Mouse (Mus musculus) cerebellum, adult (tissue): ENCODE measurements at regions not wholly inside any gene's neighbourhood (a gene's known extent, or its start where the extent isn't known, plus 50 kb on each side); places are given as distances from the start of the nearest gene placed in this dataset.

Source experiments
- ATAC-seq: cut with Nextera tagmentation; 2 replicates; pipeline ENCODE4 v1.9.2; 2017; ENCODE audit warnings: mild to moderate bottlenecking, moderate library complexity, mixed read lengths; ENCODE audit not compliant: insufficient number of reproducible peaks, low FRiP score, low TSS enrichment

DNA sequence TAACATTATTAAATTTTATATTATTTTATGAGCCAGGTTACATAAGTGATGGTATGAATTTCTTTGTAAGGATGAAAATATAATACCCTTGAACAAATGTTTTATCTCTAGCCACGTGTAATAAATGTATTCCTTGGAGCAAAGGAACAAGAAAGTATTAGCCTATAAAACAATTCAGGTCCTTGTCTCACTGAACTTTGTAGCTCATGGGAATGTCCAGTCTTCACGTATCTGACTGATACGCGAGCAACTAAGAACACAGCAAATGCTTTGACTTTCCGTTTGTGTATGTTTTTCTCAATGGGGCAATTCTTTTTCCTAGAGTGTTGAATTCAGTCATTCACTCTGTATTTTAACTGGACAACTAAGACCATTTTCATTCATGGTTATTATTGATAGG, 216.9 kb upstream of the Mettl25 start:
- no peak for ATAC-seq

DNA sequence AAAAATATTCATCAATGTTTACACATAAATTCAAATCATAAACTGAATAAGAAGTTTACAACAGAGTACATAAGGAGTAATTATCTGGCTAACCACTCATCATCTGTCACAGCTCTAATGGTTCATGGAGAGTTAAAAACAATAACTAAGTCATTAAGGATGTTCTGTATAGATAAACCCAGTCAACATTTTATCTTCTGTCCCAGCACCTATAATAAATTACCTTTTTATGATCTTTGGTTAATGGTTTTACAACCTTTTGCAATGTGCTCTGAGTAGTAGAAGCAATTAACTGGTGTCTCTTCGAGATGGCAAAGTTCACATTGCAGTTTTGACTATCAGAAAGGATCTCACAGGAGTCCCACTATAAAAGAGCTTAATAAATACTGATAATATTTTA, 197.3 kb upstream of the Mettl25 start:
- no peak for ATAC-seq

DNA sequence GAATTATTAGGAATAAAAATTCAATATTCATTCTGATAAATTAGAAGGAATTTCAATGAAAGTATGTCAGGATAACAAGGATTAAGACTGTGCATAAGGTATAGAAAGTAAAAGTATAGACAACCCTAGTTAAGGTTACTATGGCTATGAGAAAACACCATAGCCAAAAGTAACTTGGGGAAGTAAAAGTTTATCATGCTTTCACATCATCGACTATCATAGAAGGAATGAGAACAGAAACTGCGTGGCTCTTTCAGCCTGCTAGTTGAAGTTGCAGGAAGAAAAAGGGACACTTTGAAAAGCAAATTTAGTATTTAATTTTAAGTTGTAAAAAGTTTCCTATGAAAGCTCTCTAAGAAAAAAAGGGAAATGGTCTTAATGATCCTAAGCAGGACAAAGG, 196.9 kb upstream of the Mettl25 start:
- no peak for ATAC-seq

DNA sequence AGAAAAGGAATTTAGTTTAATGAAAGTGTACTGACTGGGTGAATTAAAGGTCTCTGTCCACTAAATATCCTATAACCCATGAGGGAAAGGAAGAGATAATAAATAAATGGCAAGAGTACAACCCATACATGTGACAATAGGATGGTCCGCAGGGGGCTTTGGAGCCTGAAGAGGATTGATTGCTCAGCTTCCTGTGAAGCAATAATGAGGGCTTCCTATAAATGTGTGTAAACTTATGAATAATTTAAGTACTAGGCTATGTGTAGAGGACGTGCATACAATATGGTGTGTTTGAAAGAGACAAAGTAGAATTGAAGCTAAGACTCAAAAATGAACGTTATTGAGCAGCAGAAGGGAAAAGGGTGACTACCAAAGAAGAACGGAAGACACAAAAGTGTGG, 192.2 kb upstream of the Mettl25 start:
- no peak for ATAC-seq

DNA sequence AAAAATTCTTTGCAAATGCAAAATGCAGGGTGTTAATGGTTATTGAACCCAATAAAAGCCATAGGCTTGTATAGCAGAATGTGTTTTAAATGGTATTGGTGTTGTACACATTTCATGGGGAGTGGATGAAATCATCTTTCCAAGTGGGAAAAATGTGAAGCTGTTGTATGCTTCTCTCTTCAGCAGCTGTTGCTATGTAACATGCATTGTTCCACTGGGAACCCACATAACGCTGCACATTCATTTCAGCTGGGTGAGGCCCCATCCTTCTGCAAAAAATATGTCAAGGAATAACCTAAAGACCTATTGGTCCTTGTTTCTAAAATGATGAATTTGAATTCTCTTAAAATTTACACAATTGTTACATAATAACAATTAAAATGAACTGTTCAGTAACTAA, 183.5 kb upstream of the Mettl25 start:
- ATAC-seq = no peak

DNA sequence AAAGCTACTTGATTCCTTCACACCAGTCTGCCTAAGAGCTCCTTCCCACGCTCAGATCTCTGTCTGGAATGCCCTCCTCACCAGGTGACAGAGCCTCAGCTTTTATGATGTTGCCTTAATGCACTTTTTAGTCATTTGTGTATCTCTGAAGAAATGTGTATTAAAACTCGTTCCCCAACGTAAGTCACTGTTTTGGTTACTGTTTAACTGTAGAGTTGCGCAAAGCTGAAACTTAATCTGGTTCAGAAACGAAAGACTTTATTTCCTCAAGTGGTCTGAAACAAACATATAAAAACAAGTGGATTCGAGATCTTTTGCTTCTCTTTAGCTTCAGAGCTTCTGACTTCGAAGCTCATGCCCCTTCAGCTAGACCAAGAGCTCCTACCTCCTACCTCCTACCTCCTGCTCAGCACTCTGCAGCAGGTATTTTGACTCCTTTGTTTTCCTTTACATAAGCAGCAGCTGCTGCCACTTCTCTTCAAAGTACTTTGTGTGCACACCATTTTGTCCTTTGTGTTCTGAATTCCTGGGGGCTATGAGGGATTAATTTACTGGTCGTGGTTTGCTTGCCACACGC, 182.5 kb upstream of the Mettl25 start:
- no peak for ATAC-seq

DNA sequence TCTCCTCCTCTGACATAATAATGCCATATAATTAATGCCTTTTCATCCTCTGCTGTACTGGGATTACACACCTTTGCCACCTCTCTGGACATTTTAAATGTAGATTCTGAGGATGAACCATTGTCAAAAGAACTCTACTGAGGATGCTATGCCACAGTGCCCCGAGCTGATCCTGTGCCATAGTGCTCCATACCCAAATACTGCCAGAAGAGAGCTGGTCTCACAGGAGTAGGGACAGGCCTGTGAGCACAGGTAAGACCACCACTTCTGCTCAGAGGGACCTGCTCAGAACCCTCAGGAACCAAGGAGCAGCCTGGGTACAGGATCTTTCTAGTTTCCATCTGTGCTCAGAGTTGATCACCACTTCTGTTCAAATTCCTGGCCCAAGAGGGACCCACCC, 174.8 kb upstream of the Mettl25 start:
- ATAC-seq = no peak

DNA sequence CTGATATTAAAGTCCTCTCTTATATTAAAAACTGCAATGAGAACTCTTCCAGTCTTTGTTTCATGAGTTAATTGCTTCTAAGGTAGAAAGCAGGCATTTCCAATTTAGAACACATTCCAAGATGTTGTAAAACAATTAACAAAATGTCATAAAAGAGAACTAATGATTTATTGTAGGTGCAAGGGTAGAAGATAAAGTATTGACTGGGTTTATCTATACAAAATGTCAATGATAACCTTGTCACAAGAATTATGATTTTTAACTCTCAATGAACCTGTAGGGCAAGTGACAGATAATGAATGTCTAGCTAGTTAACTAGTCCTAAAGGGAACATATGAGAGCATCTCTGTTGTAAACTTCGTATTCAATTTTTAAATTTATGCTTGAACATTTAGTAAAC, 174.3 kb upstream of the Mettl25 start:
- no peak for ATAC-seq

DNA sequence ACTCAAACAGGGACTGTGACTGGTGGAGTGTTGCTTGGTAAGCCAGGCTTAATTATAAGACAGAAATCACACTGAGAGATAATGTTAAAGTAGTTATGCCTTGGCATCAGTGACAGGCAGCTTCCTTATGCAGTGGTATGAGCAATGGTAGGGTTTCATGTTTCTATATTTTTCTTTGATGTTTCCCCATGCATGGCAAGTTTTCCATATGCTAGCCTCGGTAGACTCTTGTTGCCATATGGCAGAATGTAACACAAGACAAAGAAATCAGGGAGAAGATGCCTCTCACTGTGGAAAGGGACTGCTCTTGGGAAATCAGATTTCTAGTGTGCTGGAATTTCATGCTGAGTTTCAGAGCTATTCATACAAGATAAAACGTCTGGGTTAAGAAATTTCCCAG, 169.0 kb upstream of the Mettl25 start:
- ATAC-seq = no peak

DNA sequence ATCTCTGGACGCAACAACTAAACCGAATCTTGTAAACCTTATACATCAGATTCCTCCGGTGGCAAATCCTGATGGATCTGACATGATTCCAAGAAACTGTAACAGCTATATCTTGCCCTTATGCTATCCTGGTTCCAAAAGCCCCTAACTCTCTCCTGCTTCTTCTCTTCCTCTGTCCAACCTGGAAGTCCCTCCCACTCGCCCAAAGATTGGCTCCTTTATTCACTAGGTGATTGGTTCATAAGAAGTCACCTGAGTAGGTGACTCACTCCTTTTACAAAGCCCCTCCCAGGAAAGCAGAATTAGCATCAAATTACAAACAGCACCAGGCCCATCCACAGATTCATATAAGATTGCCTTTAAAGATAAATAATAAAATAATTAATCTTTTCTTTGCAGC, 166.2 kb upstream of the Mettl25 start:
- peak; percentile 49; the same call in 1 of the 2 replicates for ATAC-seq

DNA sequence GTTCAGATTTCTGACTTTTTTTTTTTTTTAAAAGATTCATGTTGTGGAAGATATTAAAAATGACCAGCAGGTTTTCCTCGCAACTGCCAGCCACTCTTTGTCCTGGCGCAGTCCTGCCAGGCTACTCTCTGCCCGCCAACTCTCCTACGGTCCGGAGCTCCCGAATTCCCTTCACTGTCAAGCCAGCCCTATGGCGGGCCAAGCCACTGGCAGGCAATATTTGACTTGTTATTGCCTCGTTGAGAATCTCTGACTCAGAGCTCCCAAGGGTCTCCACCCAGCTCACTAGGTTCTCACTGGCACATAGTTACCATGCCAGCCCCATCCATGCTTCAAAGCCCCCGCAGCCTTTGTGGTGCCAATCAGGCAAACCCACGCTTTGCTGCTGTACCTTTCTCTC, 165.7 kb upstream of the Mettl25 start:
- ATAC-seq = peak; percentile 82

DNA sequence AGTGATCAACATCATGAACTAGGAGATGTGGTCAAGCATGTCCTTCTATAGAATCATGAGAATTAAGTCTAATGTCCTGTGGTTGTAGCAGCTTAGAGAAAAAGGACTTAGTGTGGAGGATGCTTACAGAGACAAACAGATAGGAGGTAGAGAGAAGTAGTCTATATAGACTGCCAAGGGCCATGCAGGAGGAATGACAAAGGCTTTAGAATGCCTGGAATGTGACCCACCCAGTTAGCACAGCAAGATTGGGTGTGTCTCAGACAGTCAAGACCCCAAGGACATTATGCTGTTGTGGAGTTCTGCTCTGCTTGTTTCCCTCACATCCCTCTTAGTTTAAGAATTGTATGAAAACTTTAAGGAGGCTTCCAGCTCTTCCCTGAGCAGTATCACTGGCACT, 164.9 kb upstream of the Mettl25 start:
- no peak for ATAC-seq

DNA sequence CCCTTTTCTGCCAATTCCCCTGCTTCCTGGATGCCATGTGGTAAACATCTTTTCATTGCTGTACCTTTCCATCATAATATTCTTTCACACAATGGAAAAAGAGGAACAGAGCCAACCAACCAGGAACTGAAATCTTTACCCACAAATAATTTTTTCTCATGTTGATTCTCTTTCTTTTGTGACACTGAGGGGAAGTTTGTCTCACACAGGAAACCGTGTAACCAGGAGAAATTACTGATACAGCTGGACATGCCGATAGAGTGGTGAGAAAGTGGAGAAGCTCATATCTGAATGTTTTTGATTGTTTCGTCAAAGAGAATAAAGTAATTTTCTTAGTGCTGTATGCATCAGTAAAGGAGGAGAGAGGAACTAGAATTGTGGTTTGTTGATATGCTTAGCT, 116.3 kb upstream of the Mettl25 start:
- no peak for ATAC-seq

DNA sequence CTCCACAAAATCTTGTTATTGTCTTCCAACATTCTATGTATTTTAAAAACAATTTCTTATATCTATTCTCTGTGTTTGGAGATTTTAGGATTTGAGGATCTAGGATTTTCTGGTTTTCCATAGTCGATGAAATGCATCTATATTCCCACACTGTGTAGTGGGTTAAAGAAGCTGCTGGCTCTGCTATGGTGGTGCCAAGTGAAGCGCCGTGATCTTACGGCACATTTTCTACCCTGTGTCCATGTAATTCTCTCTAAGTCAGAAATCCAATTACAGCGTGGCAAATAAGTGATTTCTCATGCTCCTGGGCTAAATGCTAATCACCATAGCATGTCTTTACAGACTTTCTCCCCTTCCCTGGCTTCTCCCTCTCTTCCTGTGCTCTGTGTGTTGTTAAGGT, 92.1 kb upstream of the Mettl25 start:
- ATAC-seq = no peak

DNA sequence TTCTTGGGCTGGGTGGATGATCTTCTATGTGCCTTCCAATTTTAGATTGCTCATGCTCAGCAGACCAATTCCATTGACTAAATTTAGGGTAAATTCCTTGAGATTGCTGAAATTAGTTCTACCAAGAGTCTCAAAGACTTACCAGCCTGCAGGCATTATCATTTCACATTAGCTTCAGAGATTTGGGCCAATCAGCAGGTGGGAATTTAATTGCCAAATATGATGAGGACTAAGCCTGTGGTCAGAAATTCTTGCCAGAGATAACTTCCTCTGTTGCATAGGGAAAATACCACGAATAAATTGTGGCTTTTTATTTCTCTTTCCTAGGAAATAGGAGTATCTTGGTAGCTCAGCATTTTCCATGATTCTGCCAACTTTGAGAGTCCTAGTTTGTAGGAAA, 91.6 kb upstream of the Mettl25 start:
- no peak for ATAC-seq

DNA sequence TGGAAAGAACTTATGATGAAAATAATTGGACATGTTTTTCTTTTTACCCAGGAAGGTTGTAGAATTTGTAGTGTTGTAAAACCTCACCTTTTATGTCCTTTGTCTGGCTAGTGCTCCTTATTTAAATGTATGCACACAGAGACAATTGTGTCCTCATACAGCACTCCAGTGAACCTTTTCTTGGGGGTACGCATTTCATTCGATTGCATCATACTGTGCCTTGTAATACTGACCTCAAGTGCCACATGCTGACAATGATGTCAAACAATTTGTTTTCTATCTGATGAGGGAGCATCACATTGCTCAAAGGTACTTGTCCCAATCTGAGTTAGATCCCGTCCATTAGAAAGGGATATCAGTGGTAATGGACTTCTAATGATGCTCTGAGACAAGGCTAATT, 86.4 kb upstream of the Mettl25 start:
- ATAC-seq = no peak

DNA sequence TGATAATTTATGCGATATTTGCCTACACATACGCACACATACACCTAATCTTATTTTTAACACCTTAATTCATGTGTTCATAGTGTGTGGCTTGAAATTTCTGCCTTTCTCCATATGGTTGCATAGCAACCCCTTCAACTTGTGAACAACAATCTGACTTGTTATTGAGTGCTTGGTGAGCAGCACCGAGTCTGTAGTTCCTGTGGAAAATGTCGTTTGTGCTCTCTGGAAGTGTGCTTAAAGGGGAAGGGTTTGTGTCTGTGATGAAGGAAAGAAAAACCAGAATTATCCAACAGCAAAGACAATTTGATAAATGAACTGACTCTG, 85.7 kb upstream of the Mettl25 start:
- ATAC-seq = no peak

DNA sequence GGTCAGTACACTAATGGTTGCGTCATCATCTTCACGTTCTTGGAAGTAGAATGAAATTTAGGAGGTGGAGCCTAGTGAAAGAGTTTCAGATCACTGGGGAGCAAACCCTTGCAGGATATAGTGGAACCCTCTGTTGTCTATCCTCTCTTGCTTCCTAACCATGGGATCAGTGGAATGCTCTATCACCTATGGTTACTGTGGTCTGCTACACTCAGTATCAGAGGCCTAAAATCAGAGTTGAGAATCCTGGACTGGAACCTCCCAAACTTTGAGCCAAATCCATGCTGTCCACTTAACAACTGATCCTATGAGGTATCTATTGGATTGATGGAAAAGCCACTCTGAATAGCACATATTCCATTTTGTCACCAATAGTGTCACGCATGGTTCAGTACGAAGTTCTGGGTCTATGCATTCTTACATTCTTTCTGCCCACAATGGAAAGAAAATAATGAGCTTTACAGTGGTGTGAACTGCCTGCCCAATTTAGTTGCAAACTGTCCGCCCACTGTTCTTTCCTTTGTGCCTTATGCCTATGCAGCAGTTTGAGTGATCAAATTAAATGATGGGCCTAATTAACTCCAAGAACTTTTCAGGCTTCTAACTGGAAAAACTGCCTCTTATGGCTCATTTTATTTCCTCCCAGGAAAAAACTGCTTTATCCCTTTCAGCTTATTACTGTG, 85.2 kb upstream of the Mettl25 start:
- ATAC-seq = no peak

DNA sequence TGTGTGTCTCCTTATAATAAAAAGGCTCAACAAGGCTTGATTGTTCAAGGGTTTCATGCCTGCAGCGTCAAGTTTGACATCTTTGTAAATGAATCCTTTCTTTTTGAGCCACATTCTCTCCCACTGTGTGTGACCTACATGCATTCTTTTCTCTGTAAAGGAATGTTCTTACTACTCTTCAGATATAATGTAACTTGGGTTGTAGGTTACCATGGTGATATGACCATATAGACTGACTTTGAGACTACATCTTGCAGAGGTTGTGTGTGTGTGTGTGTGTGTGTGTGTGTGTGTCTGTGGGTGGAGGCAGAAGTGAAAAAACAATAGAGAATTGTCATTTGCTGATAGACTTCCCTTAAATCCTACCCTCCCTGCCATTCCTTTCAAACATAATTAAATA, 58.5 kb upstream of the Mettl25 start:
- no peak for ATAC-seq

DNA sequence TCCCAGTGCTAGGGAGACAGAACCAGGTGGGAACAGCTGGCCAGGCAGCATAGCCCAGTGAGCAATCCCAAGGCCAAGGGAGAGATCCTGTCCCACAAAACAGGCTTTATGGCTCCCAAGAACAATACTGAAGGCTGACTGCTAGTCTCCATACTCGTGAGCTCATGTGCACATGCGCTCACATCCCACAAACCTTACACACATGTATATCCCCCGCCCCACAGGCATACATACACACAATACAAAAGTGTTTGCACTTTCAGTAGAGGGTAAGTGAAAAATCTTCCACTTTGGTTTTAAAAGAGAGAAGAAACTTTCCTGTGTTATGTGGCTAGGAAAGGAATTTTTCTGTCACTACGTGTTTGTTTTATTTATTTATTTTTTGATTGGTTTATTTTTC, 58.0 kb upstream of the Mettl25 start:
- ATAC-seq = no peak
